Mouse (Mus musculus): ENCODE measurements around the gene Fam207a.

GRCm38 (mm10) chr10:77498254-77498653 lies 17.3 kb downstream of the Fam207a start:
- TF ChIP-seq CTCF (IDR thresholded peaks at IDR 0.05 in 2 of 3, conservative IDR thresholded peaks at IDR 0.05 in 1 of 3; ENCODE audit: control insufficient read depth in 1 of 3, insufficient read depth in 1 of 3, low read depth in 2 of 3, low read length in 3 of 3, poor library complexity in 1 of 3, severe bottlenecking in 1 of 3) = no peak
- no peak for TF ChIP-seq TAL1 (IDR thresholded peaks at IDR 0.05; ENCODE audit: low read length)
- TF ChIP-seq POLR2A (IDR thresholded peaks at IDR 0.05; ENCODE audit: control insufficient read depth in 1 of 2, insufficient read depth in 1 of 2, low read depth in 1 of 2, low read length in 2 of 2, poor library complexity in 1 of 2) = no peak

Data from MEL (cell line).